Mouse (Mus musculus): ENCODE results near the gene Ctcfl.

DNA sequence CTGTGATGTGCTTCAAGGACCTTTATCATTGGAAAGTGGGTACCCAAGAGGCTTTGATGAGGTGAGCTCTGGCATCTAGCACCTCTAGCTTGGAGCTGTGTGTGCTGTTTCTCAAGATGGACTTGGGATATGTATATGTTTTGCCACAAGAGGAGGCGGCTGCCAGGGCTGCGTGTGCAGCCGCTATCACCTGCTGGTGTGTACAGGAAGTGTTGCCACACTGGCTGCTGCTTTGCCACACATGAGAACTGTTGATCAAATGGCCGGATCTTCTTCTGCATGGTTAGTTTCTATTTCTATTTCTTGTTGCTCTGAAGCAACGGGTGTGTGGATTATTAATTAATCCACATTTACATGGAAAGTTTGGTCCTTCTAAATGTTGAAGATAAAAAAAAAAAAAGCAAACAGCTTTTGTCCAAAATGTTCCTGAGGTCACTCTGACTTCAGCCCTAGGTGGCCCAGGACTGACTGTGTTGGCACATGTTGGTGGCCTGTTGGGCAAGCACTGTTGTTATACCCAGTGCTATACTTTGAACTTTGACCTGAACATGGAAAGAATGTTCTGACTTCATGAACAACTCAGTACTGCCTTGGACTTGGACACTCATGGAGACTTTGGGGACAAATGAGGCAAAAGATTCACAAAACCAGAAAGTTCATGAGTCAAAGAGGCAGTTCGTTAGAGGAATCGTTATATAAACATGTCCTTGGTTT is 4.9 kb upstream of the Ctcfl start:
- no peak for TF ChIP-seq CTCF (IDR thresholded peaks at IDR 0.05; ENCODE audit: borderline replicate concordance, control insufficient read depth, extremely low read depth, insufficient read depth, low read length, poor library complexity)
- no peak for TF ChIP-seq POLR2A (IDR thresholded peaks at IDR 0.05; ENCODE audit: control insufficient read depth, extremely low read depth, insufficient read depth, low read length, poor library complexity)

Measured in thymus, adult 2 months (tissue).